Comparison of ENCODE assay signal across 8 mouse cellular contexts in the genomic region with DNA sequence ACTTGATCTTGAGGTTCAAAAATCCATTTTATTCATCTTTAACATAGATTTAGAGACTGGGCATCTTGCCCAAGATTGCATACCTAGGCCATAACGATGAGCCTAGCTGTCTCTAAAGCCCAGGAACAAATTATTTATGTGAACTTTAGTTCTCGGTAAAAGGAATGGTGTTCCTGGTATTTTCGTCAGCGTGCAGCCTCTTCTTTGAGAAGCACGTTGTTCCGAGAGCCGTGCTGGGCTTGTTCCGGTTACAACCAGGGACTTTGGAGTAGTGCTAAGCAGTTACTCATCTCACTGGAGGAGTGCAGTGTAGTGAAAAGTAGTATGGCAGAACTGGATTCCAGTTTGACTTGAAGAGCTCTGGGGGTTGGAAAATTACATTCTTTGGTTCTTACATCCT. TPM values are rescaled to one million over a fixed set of nuclear protein-coding genes. Genes with fewer than 3 reads are reported as not detected.
DNase-seq lines count a peak whose midpoint lies in the region; ATAC-seq and TF ChIP-seq lines count a peak whose summit lies in the region.

No protein-coding gene starts in this region.

- H3K27me3 ChIP-seq in heart, embryonic 14.5 days (ENCODE audit: control insufficient read depth, insufficient read depth, low read length): no peaks in the 10 kb centered on the region
- no peaks in the 10 kb centered on the region for H3K27me3 ChIP-seq in limb, embryonic 14.5 days (ENCODE audit: control insufficient read depth, insufficient read depth, low read length)
- H3K27me3 ChIP-seq in stomach, embryonic 15.5 days (replicated peaks): no peaks in the 10 kb centered on the region

- H3K4me2 ChIP-seq in heart, embryonic 14.5 days (ENCODE audit: low read length): peak overlapping the region; percentile 65
- H3K4me2 ChIP-seq in limb, embryonic 14.5 days (replicated peaks; ENCODE audit: low read depth, low read length, severe bottlenecking): peak overlapping the region; percentile 68
- peak overlapping the region; percentile 54 for H3K4me2 ChIP-seq in stomach, embryonic 15.5 days

- no peak for DNase-seq in heart, postnatal 36 days
- DNase-seq in ES-CJ7 (ENCODE audit: low read depth, low spot score): peak; percentile 32
- DNase-seq in limb, embryonic 14.5 days (ENCODE audit: low spot score): peak; percentile 8
- no peak for DNase-seq in right cerebral cortex, postnatal 14 days
- no peak for DNase-seq in spleen, adult 18-20 months

- intact Hi-C loops in heart, postnatal 36 days (cut with DNase I): loop anchor here (10.0 kb wide), 2 partner anchors 831 to 871 kb away; a partner anchor contains a TSS

- H3K9ac ChIP-seq in heart, embryonic 14.5 days (ENCODE audit: low read length): peak overlapping the region; percentile 71
- H3K9ac ChIP-seq in limb, embryonic 14.5 days (ENCODE audit: low read depth, low read length, severe bottlenecking): peak overlapping the region; percentile 61
- H3K9ac ChIP-seq in stomach, embryonic 15.5 days: 0 out of 2 replicates have a peak overlapping the region, but pooled peaks have one; percentile 1

- peaks cover 29% of the 10 kb centered on the region for H3K36me3 ChIP-seq in heart, embryonic 14.5 days (ENCODE audit: control insufficient read depth, insufficient read depth, low read length)
- peaks cover 20% of the 10 kb centered on the region for H3K36me3 ChIP-seq in limb, embryonic 14.5 days (ENCODE audit: control insufficient read depth, insufficient read depth, low read length)
- peaks cover 15% of the 10 kb centered on the region for H3K36me3 ChIP-seq in stomach, embryonic 15.5 days

- TF ChIP-seq POLR2A in limb, embryonic 14.5 days (IDR thresholded peaks at IDR 0.05; ENCODE audit: borderline replicate concordance, extremely low read depth, insufficient read depth, insufficient read length): no peak

- H3K9me3 ChIP-seq in heart, embryonic 14.5 days (ENCODE audit: control insufficient read depth, low read length): no peaks in the 10 kb centered on the region
- H3K9me3 ChIP-seq in limb, embryonic 14.5 days (ENCODE audit: control insufficient read depth, low read length): no peaks in the 10 kb centered on the region
- no peaks in the 10 kb centered on the region for H3K9me3 ChIP-seq in stomach, embryonic 15.5 days

- peak overlapping the region; percentile 65 to 97 for H3K4me3 ChIP-seq in heart, embryonic 14.5 days (ENCODE audit: control insufficient read depth in 1 of 2, insufficient read depth in 1 of 2, low read depth in 1 of 2, low read length in 2 of 2)
- peak overlapping the region; percentile 50 for H3K4me3 ChIP-seq in limb, embryonic 14.5 days (replicated peaks; ENCODE audit: low read length)
- peak overlapping the region; percentile 79 for H3K4me3 ChIP-seq in stomach, embryonic 15.5 days (replicated peaks)

- peak overlapping the region; percentile 84 to 98 for H3K27ac ChIP-seq in heart, embryonic 14.5 days (replicated peaks in 1 of 2; ENCODE audit: control insufficient read depth in 1 of 2, insufficient read depth in 1 of 2, low read depth in 2 of 2, low read length in 2 of 2)
- peak overlapping the region; percentile 55 for H3K27ac ChIP-seq in limb, embryonic 14.5 days (replicated peaks; ENCODE audit: low read depth, low read length)
- H3K27ac ChIP-seq in stomach, embryonic 15.5 days: peak overlapping the region; percentile 78

- no peak for ATAC-seq in heart, embryonic 14.5 days (ENCODE audit: insufficient number of reproducible peaks, insufficient read depth, low FRiP score, low read depth)
- ATAC-seq in erythroblast, adult 5-6 weeks (replicated peaks; ENCODE audit: low FRiP score, poor library complexity, severe bottlenecking): peak; percentile 18; the same call in 1 of the 2 replicates
- no peak for ATAC-seq in limb, embryonic 14.5 days (ENCODE audit: low FRiP score, low read depth)
- ATAC-seq in stomach, embryonic 15.5 days (ENCODE audit: insufficient read depth, low FRiP score, low read depth): no peak

- peaks cover 4 to 12% of the 10 kb centered on the region in 2 experiments; a peak in 3 of 4 replicates for H3K4me1 ChIP-seq in heart, embryonic 14.5 days (ENCODE audit: control insufficient read depth in 2 of 2, insufficient read depth in 2 of 2, low read length in 2 of 2)
- peaks cover 10% of the 10 kb centered on the region; the same call in 1 of the 2 replicates for H3K4me1 ChIP-seq in limb, embryonic 14.5 days (ENCODE audit: control insufficient read depth, insufficient read depth, low read length)
- peaks cover 12% of the 10 kb centered on the region; the same call in 1 of the 2 replicates for H3K4me1 ChIP-seq in stomach, embryonic 15.5 days

- 5% methylated on average over 8 of the region's 8 CpGs for WGBS in heart, embryonic 14.5 days
- WGBS in limb, embryonic 14.5 days: 21% methylated on average over 8 of the region's 8 CpGs
- 15% methylated on average over 8 of the region's 8 CpGs for WGBS in stomach, embryonic 15.5 days

RNA-seq across cellular contexts. Expression of a gene that starts 0.7 kb away (rescaled TPM):
- polyA plus RNA-seq in heart, embryonic 14.5 days (2014; fragmentation: Nextera tagmentation; extraction: Ambion mirVana): 93.4 and 96.0 TPM in 2 replicates
- total RNA-seq in heart, postnatal 36 days (2021): 10 to 100 TPM; 83.9 to 94.1 TPM
- 0.77 and 15.9 TPM in 2 replicates for total RNA-seq in erythroblast, adult 5-6 weeks (2015; ENCODE audit: low replicate concordance)
- total RNA-seq in erythroblast, adult 5-6 weeks (2017; ENCODE audit: low replicate concordance): 10.4 and 30.1 TPM in 2 replicates
- 37.0 and 44.8 TPM in 2 replicates for polyA plus RNA-seq in limb, embryonic 14.5 days (2012; rRNA removed)
- 95.4 and 97.0 TPM in 2 replicates for polyA plus RNA-seq in limb, embryonic 14.5 days (2014; fragmentation: Nextera tagmentation; extraction: Ambion mirVana)
- polyA plus RNA-seq in stomach, embryonic 15.5 days (2015; fragmentation: Nextera tagmentation; extraction: Ambion mirVana): 91.0 and 92.2 TPM in 2 replicates

RNA-seq across cellular contexts. Expression of a gene that starts 1.1 kb away (rescaled TPM):
- polyA plus RNA-seq in heart, embryonic 14.5 days (2014; fragmentation: Nextera tagmentation; extraction: Ambion mirVana): 25.8 and 29.9 TPM in 2 replicates
- total RNA-seq in heart, postnatal 36 days (2021): 10 to 100 TPM; 46.7 to 57.4 TPM
- 0.58 and 3.1 TPM in 2 replicates for total RNA-seq in erythroblast, adult 5-6 weeks (2015; ENCODE audit: low replicate concordance)
- 6.8 and 9.5 TPM in 2 replicates for total RNA-seq in erythroblast, adult 5-6 weeks (2017; ENCODE audit: low replicate concordance)
- polyA plus RNA-seq in limb, embryonic 14.5 days (2012; rRNA removed): 20.8 and 23.8 TPM in 2 replicates
- 16.0 TPM in 2 replicates for polyA plus RNA-seq in limb, embryonic 14.5 days (2014; fragmentation: Nextera tagmentation; extraction: Ambion mirVana)
- 30.9 and 31.2 TPM in 2 replicates for polyA plus RNA-seq in stomach, embryonic 15.5 days (2015; fragmentation: Nextera tagmentation; extraction: Ambion mirVana)

RNA-seq across cellular contexts. Expression of a gene that starts 55.6 kb away (rescaled TPM):
- polyA plus RNA-seq in heart, embryonic 14.5 days (2014; fragmentation: Nextera tagmentation; extraction: Ambion mirVana): 0.55 TPM in 1 of 2 replicates, not detected in the other
- total RNA-seq in heart, postnatal 36 days (2021): not detected
- not detected in 2 replicates for total RNA-seq in erythroblast, adult 5-6 weeks (2015; ENCODE audit: low replicate concordance)
- total RNA-seq in erythroblast, adult 5-6 weeks (2017; ENCODE audit: low replicate concordance): 5.2 TPM in 1 of 2 replicates, not detected in the other
- polyA plus RNA-seq in limb, embryonic 14.5 days (2012; rRNA removed): not detected in 2 replicates
- polyA plus RNA-seq in limb, embryonic 14.5 days (2014; fragmentation: Nextera tagmentation; extraction: Ambion mirVana): not detected in 2 replicates
- polyA plus RNA-seq in stomach, embryonic 15.5 days (2015; fragmentation: Nextera tagmentation; extraction: Ambion mirVana): not detected in 2 replicates

RNA-seq across cellular contexts. Expression of a gene that starts 57.4 kb away (rescaled TPM):
- polyA plus RNA-seq in heart, embryonic 14.5 days (2014; fragmentation: Nextera tagmentation; extraction: Ambion mirVana): 0.27 and 0.32 TPM in 2 replicates
- total RNA-seq in heart, postnatal 36 days (2021): 10 to 100 TPM; 15.0 to 21.3 TPM
- total RNA-seq in erythroblast, adult 5-6 weeks (2015; ENCODE audit: low replicate concordance): not detected in 2 replicates
- total RNA-seq in erythroblast, adult 5-6 weeks (2017; ENCODE audit: low replicate concordance): 0.09 TPM in 1 of 2 replicates, not detected in the other
- polyA plus RNA-seq in limb, embryonic 14.5 days (2012; rRNA removed): 0.17 and 0.19 TPM in 2 replicates
- 0.15 and 0.25 TPM in 2 replicates for polyA plus RNA-seq in limb, embryonic 14.5 days (2014; fragmentation: Nextera tagmentation; extraction: Ambion mirVana)
- polyA plus RNA-seq in stomach, embryonic 15.5 days (2015; fragmentation: Nextera tagmentation; extraction: Ambion mirVana): 0.05 and 0.10 TPM in 2 replicates

Comparison
In these comparisons a context has a peak if more than half of its experiments do, and no peak if none do; other contexts are left out.
1. H3K9ac ChIP-seq: peak in every context shown above with its lines; median percentile 71 in heart, embryonic 14.5 days; 61 in limb, embryonic 14.5 days; 1 in stomach, embryonic 15.5 days.
2. DNase-seq: peak in ES-CJ7 (single experiment) and limb, embryonic 14.5 days (single experiment); none in heart, postnatal 36 days (0 of 2), right cerebral cortex, postnatal 14 days (single experiment) and spleen, adult 18-20 months (0 of 2).
3. Peak in every context shown above with its lines, with median percentiles within 50 percentile points of each other: H3K27ac ChIP-seq, H3K4me2 ChIP-seq and H3K4me3 ChIP-seq.